Mouse (Mus musculus) embryonic fibroblast, embryonic 13.5 days (primary cell): ENCODE measurements around the gene Dennd5a.

Source experiments
- CTCF ChIP-seq: IDR thresholded peaks from 2 replicates; pipeline ENCODE4 v1.5.1; 2011; ENCODE audit warnings: mild to moderate bottlenecking, control low read depth, low read length, moderate library complexity, borderline replicate concordance; ENCODE audit not compliant: insufficient read depth
- POLR2A ChIP-seq: IDR thresholded peaks from 2 replicates; pipeline ENCODE4 v1.6.1; 2011; ENCODE audit warnings: low read depth, mild to moderate bottlenecking, control low read depth, low read length, moderate library complexity

DNA sequence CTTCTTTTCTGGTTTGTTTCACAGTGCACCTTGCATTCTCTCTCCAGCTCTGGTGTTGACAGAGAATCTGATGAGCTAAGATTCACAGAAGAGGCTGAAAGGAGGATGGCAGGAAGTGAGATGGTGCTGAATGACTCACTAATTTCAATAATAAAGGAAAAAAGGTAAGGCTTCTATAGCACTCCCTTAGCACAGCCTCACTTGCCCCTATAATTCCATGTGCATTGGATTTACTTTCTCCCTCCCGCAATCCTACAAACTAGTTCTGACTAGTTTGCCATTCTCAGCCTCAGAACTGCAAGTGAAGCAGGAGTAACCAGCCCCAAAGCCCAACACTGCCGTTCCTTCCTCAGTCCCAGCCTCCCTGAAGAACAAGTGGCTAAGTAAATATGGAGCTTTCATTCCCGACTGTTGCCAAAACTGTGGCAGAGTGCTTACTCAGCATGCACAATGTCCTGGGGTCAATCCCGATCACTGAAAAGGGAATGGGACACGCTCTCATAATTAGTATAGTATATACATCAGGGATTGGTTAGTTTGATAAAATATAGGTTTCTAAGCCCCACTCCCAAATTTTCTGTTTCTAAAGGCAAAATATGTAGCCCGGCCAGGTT, 15.7 kb downstream of the Dennd5a start:
- TF ChIP-seq CTCF (no peak), POLR2A (no peak)
